Mouse (Mus musculus): ENCODE data around the gene Kcnk7.
A peak's percentile ranks its signal among the peaks of the same experiment; 100 is the strongest.

Kcnk7 gene

GRCm38 (mm10) chr19:5690343-5690735 is 13.8 kb upstream of the Kcnk7 start:
- no peak for DNase-seq

GRCm38 (mm10) chr19:5691601-5692000 is 12.6 kb upstream of the Kcnk7 start:
- DNase-seq: no peak

DNA sequence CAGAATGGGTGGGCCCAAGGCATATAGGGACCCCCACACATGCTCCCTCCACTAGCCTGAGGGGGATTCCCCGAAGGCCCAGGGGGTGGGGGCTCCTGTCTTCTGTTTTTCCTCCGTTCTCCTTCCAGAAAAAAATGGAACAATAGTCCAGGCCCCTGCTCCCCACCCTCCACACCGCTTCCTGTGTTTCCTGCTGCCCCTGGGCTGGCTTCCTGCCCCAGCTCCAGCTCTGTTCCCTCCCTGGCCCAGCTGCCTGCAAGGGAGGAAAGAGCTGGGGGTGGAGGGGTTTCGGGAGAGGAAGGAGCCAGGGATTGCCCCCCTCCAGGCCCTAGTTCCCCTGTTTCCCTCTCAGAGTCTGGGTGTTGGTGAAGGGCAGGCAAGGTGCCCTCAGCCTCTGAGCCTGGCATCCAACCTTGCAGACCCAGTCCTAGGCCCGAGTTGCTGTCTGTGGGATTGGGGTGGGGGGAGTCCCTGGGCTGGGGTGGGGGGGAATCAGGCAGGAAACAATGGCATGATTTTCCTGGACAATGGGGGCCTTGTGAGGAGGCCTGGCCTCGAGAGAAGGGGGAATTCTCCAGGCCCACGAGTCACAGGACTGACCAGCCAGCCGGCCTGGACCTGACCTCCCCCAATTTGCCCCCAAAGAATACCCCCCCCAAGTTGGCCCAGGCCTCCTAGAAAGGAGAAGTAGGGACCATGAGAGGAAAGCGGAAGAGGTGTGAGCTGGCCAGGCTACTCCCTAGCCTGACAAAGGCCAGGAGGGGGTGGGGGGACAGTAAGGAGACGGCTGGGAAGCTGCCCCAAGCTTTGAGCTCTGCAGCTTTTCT is 11.9 kb upstream of the Kcnk7 start:
- no peak for DNase-seq

DNA sequence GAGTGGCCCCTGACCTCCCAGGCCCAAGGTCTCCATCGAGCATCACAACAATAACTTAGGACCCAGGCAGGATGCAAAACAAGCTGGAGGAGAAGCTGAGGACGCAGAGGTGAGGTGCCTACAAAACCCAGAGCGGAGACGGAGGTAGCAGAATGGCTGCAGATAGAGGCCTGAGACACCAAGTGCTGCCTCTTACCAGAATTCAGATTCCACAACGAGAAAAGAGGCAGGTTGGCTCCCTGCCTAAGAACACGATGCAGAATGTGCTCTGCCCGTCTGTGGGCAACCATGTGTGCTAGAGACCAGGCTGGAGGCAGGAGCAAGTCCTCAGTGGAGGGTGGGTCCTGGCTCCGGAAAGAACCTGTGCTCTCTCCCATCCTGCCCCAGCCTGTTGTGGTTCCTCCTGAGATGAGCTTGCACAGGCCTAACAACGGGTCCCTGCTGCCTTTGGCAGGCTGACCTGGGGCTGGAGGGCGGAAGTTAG is 11.2 kb upstream of the Kcnk7 start:
- DNase-seq: no peak

DNA sequence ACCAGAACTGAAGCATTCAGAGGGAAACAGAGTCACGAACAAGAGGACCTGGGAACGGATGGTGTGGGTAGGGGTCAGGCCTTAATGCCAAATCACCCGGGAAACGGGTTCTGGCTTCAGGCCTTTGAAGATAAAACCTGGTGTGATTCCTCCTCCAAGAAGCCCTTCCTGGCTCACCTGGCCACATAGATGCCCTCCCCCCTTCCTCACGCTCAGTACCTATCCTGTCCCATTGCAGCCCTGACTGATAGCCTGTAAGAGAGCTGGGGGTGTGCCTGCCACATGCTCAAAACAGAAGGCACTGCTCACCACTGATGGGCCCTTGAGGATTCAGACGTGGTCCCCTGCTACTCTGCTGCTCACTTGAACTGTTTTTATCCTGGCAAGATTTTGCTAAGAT is 10.4 kb upstream of the Kcnk7 start:
- no peak for DNase-seq

- DNase-seq: no peak
Measured at GRCm38 (mm10) chr19:5695849-5696462, 8.2 kb upstream of the Kcnk7 start.

DNA sequence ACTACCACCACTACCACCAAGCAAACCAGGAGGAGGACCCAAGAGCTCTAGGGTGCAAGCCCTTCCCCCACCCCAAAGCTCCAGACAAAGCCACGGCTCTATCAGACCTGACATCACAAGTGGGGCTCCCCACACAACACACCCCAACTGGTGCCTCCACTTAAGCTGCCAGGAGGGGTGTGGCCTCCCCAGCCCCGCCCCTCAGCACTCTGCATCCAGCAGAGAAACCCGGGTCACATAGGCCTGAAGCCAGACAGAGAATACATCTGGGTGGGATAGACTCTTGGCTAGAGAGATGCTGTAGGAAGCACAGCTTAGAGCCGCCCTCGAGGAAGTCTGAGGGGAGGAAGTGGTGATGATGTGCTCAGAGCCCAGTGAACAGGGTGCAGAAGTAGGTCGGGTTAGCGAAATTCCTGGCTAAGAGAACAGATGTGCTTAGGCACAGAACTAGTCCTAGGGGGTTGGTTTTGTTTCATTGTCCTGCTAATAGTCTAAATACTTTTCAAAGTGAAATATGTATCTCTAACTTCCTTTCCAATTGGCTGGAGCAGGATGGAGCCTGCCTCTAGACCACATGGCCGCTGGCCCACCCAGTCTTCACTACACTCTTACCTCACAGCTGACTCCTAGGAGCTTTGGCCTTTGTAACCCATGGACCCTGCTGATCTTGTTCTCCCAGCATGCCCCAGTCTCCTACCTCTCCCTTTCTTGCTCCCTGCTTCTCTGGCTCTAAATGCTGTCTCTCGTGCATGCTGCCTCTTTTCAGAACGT is 819 bp downstream of the Kcnk7 start:
- peak in 1 of 2 experiments; percentile 15 for DNase-seq

DNA sequence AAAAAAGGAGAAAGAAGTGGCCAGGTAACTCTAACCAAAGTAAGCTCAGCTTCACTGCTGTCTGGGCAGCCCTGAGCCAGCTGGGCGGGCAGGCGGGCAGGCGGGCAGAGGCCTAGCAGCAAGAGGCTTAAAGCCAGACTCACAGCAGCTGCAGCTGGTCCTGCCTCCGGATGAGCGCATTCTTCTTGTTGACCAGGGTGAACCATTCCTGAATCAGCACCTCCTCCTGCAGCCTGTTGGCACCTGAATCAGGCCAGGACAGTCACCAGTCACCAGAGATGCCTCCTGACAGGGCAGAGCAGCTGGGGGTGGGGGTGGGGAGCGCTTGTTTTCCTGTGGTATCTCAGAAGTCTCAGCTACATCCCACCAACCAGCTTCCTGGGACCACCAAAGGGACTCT is 5.9 kb downstream of the Kcnk7 start:
- DNase-seq: no peak

GRCm38 (mm10) chr19:5710581-5710980 is 6.4 kb downstream of the Kcnk7 start:
- no peak for DNase-seq

DNA sequence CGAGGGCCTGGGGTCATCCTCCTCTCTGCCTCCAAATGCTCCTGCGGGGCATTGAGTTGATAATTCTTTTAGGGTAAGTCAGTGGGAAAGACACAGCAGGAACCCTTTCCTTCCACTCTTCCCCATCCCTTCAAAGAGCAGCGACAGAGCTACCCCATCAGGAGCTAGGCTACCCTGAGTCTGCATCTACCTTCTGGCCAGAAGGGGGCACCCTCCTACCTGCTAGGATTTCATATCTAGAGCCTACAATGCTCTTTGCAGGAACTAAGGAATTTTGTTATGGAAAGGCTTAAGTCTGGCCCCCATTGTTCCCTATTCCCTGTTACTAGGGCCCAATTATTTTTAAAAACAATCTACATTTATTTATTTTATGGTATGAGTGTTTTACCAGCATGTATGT is 7.1 kb downstream of the Kcnk7 start:
- peak; percentile 77 to 80 for DNase-seq

- DNase-seq: peak; percentile 58 to 59
Measured at GRCm38 (mm10) chr19:5711907-5712460, 7.8 kb downstream of the Kcnk7 start.

DNA sequence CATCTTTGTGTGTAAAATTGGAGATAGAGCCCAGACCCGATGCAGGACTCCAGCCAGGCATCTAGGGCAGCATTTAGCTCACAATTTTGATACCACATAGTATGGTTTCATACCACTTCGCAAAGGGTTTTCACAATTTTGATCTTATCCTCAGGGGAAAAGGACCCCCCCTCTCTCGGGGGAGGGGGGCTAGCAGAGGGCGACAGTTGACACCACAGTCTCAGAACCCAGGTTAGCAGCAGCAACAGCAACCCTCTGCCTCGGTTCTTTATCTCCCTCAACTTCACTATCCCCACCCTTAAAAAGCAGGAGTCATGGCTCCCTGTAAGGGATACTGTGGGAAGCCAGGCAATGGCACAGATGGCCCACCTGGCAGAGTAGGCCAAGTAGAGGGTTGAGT is 9.1 kb downstream of the Kcnk7 start:
- DNase-seq: no peak

GRCm38 (mm10) chr19:5713730-5714129 is 9.6 kb downstream of the Kcnk7 start:
- DNase-seq: no peak

DNA sequence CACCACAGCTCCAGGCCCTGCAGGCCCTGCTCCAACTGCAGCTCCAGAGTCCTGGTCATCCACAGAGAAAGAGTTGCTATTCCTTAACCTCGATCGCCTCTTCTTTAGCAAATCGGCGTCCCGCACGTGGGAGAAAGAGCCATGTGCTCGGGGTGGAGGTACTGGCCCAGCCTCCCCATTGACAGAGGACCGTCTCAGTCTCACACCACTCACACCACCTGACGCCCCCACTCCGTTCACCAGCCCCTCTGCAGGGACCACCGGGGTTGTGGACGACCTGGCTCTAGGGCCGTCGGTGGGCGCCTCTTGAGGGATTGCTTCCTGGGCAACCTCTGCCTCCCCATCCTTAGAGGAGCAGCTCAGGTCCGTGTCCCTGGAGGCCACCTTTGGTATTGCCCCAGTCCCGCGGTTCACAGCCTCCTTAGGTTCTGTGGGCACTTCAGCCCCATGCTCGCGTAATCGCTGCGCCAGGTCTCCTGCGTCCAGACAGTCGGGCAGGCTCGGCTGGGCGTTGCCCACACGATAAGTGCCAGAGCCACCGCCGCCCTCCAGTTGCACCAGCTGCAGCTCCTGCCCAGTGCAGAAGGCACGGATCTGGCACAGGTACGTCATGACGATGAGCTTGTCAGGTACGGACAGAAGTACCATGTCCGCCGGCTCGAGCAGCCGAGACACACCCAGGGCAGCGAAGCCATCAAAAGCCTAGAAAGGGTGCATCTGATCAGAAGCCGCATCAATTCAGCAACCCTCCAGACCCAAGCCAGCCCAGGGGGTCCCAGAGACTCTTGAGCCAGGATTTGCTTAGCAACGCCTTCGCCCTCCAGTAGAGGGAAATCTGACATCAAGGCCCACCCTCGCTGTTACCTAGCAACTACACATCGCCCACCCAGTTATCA is 11.9 kb downstream of the Kcnk7 start:
- peak; percentile 18 to 27 for DNase-seq

DNA sequence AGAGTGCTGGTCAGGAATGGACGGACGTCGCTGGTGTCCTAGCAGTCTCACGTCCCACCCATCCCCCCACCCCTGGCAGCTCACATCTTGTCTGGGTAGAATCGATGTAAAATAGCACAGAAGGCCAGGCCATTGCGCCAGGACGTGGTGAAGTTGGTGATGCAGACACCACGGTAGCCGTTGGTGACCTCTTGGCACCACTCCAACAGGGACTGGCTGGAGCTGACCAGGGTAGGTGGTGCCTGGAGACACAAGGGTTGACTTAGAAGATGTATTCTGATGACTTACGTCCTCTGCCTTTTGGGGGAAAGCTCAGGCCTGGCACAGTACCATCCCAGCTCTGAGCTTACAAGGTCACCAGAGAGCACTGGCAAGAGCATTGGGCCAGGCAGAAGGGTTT is 12.8 kb downstream of the Kcnk7 start:
- no peak for DNase-seq

- no peak for DNase-seq
Measured at GRCm38 (mm10) chr19:5721233-5721632, 17.1 kb downstream of the Kcnk7 start.

DNA sequence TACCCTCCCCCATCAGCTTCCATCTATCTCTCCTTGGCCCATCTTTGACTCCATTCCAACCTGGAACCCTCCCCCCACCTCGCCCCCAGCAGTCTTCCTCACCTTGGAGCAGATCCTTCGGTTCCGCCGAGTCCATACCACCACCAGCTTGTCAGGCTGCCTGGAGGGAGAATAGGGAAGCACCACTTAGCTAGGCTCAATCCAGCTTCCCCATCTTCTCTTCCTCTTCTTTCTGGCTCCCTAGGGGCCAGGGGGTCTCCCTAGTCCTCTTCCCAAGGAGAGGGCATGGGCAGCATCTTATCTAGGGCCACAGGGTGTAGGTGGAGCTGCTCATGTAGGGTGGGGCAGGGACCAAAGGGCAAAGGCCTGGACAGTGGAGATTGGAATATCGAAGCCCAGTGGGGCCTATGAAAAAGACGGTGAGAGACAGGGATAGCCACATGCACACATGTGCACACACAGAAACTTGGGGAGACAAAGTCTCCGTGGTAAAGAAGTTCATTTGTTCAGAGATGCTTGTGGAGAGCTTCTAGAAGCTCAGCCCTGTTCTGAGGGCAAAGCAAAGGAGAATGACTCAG is 18.8 kb downstream of the Kcnk7 start:
- DNase-seq: no peak

DNA sequence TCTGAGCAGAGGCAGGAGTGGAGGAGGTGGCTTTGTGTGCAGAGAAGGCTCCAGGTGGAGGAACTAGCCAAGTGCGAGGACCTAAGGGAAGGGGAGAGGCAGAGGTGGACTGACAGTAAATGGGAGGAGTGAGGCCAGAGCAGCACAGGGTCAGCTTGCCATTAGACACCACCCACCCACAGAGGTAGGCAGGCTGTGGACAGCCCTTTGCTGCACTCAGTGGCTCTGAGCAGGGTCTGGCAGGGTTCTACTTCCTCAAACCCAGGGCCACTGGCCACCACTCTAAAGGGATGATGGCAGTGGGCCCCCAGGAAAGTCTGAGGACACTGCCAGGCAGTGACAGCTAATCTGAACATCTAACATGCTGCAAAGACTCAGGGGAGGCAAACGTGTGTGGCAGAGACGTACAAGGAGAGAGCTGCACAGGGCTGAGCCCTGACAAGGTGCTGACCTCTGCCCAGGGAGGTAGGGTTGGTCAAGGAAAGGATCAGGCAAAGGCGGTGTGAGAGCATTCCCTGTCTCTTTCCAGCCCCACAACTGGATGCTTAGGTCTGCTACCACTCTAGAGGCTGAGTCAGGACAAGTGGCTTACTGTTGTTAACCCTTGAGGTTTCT is 19.9 kb downstream of the Kcnk7 start:
- DNase-seq: no peak

GRCm38 (mm10) chr19:5724549-5724941 is 20.4 kb downstream of the Kcnk7 start:
- peak; percentile 64 to 66 for DNase-seq

GRCm38 (mm10) chr19:5725029-5725707 is 21.0 kb downstream of the Kcnk7 start:
- peak in 1 of 2 experiments; percentile 19 for DNase-seq

All from B cell, adult 2 months (primary cell).